ENCODE assay signal across 8 mouse cellular contexts in the genomic region with DNA sequence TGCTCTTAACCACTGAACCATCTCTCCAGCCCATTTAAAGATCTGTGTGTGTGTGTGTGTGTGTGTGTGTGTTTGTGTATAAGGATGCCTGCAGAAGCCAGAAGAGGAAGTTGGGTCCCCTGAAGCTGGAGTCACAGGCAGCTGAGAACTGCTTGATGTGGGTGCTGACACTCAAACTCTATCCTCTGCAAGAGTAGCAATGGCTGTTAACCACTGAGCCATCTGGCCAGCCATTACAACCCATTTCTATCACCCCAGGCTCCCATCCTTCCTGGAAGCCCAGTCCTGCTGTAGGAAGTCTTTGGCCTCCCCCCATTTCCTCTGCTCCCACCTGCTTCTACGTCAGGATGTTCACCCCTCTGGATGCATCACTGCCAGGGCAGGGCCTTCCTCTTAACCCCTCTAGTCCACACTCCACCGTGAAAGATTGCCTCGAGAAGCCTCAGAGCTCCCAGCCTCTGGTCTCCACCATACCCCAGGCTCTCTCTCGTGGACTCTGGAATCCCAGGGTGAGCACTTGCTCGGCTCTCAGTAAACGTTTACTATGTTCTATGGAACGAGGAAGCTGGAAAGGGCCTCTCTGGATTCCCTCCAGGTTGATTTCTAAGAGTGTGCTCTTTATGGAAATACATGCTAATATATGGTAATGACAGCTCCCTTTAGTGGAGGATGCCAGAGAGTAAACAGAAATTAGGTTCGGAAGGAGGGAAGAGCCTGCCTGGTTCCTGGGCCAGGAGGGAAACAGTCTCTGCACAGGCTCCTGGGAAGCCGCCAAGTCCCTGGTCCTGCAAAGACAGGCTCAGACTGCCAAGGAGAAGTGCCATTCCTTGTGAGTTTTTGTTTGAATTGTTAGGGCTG. TPM values are rescaled to one million over a fixed set of nuclear protein-coding genes. Genes with fewer than 3 reads are reported as not detected.
DNase-seq lines count a peak whose midpoint lies in the region; ATAC-seq lines count a peak whose summit lies in the region.

No protein-coding gene starts in this region.

- H3K4me1 ChIP-seq in heart, embryonic 10.5 days, result peaks cover 25% of the 10 kb centered on the region

- H3K9me3 ChIP-seq in heart, embryonic 10.5 days, result no peaks in the 10 kb centered on the region

- DNase-seq in heart, adult 18-20 months, result peak; percentile 28 to 36
- DNase-seq in heart, embryonic 10.5 days (ENCODE audit: low spot score), result no peak
- peak; percentile 65 for DNase-seq in CD4-positive helper T cell, adult 2 months (ENCODE audit: low read depth, low spot score)
- DNase-seq in cerebellum, adult 11-12 months, result peak; percentile 53
- peak; percentile 61 for DNase-seq in kidney, adult 9 months
- peak; percentile 93 for DNase-seq in lung, postnatal 25 days (ENCODE audit: low spot score)
- DNase-seq in testis, postnatal 14 days (ENCODE audit: low spot score), result peak; percentile 31

- ATAC-seq in megakaryocyte, adult 5-6 weeks (ENCODE audit: poor library complexity, severe bottlenecking), result no peak

- WGBS in heart, embryonic 10.5 days, result 52% methylated on average over 9 of the region's 9 CpGs

- H3K36me3 ChIP-seq in heart, embryonic 10.5 days, result peaks cover 19% of the 10 kb centered on the region

- H3K4me3 ChIP-seq in heart, embryonic 10.5 days, result no peak overlapping the region

- 0 out of 2 replicates have a peak, but pooled peaks cover 9% of the 10 kb centered on the region for H3K27me3 ChIP-seq in heart, embryonic 10.5 days (ENCODE audit: insufficient read depth, poor library complexity, severe bottlenecking)

- no peak overlapping the region for H3K27ac ChIP-seq in heart, embryonic 10.5 days

RNA-seq across cellular contexts. Expression of a gene that starts 3.3 kb away (rescaled TPM):
- 1 to 10 TPM; 1.2 to 2.4 TPM for total RNA-seq in heart, adult 18-20 months (2021)
- polyA plus RNA-seq in heart, embryonic 10.5 days (2016; fragmentation: Nextera tagmentation; extraction: Ambion mirVana), result 2.2 and 3.3 TPM in 2 replicates
- total RNA-seq in megakaryocyte, adult 5-6 weeks (2015), result 26.1 and 26.5 TPM in 2 replicates
- 42.8 and 48.1 TPM in 2 replicates for total RNA-seq in megakaryocyte, adult 5-6 weeks (2017)

RNA-seq across cellular contexts. Expression of a gene that starts 24.9 kb away (rescaled TPM):
- total RNA-seq in heart, adult 18-20 months (2021), result 10 to 100 TPM; 13.8 to 24.2 TPM
- 49.2 and 56.1 TPM in 2 replicates for polyA plus RNA-seq in heart, embryonic 10.5 days (2016; fragmentation: Nextera tagmentation; extraction: Ambion mirVana)
- 8.7 and 15.7 TPM in 2 replicates for total RNA-seq in megakaryocyte, adult 5-6 weeks (2015)
- total RNA-seq in megakaryocyte, adult 5-6 weeks (2017), result 46.0 and 50.7 TPM in 2 replicates

RNA-seq across cellular contexts. Expression of a gene that starts 37.9 kb away (rescaled TPM):
- total RNA-seq in heart, adult 18-20 months (2021), result 1 to 10 TPM; 4.7 to 4.9 TPM
- 18.0 and 21.7 TPM in 2 replicates for polyA plus RNA-seq in heart, embryonic 10.5 days (2016; fragmentation: Nextera tagmentation; extraction: Ambion mirVana)
- total RNA-seq in megakaryocyte, adult 5-6 weeks (2015), result 14.0 and 19.8 TPM in 2 replicates
- 11.2 and 15.2 TPM in 2 replicates for total RNA-seq in megakaryocyte, adult 5-6 weeks (2017)

RNA-seq across cellular contexts. Expression of a gene that starts 38.0 kb away (rescaled TPM):
- 1 to 10 TPM; 5.5 to 5.7 TPM for total RNA-seq in heart, adult 18-20 months (2021)
- 31.5 and 42.2 TPM in 2 replicates for polyA plus RNA-seq in heart, embryonic 10.5 days (2016; fragmentation: Nextera tagmentation; extraction: Ambion mirVana)
- 12.3 and 16.0 TPM in 2 replicates for total RNA-seq in megakaryocyte, adult 5-6 weeks (2015)
- 40.9 and 58.5 TPM in 2 replicates for total RNA-seq in megakaryocyte, adult 5-6 weeks (2017)

RNA-seq across cellular contexts. Expression of a gene that starts 57.4 kb away (rescaled TPM):
- 10 to 100 TPM; 63.7 to 78.8 TPM for total RNA-seq in heart, adult 18-20 months (2021)
- polyA plus RNA-seq in heart, embryonic 10.5 days (2016; fragmentation: Nextera tagmentation; extraction: Ambion mirVana), result 180 and 217 TPM in 2 replicates
- total RNA-seq in megakaryocyte, adult 5-6 weeks (2015), result 94.7 and 103 TPM in 2 replicates
- 105 and 117 TPM in 2 replicates for total RNA-seq in megakaryocyte, adult 5-6 weeks (2017)

Comparison
In these comparisons a context has a peak if more than half of its experiments do, and no peak if none do; other contexts are left out.
1. RNA of a gene that starts 3.3 kb away (total RNA-seq): 26.1 to 48.1 TPM in megakaryocyte, adult 5-6 weeks; 1.2 to 2.4 TPM in heart, adult 18-20 months; every median in the first group is over 4 times any median in the second.